Mouse (Mus musculus) liver, embryonic 14.5 days (tissue): ENCODE measurements around the gene Skp1a.

Experiments used
- CTCF ChIP-seq: IDR thresholded peaks from 2 replicates; pipeline ENCODE4 v1.5.1; 2016; ENCODE audit warnings: antibody characterized with exemption, low read depth, control low read depth
- EP300 ChIP-seq: IDR thresholded peaks from 2 replicates; pipeline ENCODE4 v1.6.1; 2016; ENCODE audit warnings: antibody characterized with exemption, low read depth

DNA sequence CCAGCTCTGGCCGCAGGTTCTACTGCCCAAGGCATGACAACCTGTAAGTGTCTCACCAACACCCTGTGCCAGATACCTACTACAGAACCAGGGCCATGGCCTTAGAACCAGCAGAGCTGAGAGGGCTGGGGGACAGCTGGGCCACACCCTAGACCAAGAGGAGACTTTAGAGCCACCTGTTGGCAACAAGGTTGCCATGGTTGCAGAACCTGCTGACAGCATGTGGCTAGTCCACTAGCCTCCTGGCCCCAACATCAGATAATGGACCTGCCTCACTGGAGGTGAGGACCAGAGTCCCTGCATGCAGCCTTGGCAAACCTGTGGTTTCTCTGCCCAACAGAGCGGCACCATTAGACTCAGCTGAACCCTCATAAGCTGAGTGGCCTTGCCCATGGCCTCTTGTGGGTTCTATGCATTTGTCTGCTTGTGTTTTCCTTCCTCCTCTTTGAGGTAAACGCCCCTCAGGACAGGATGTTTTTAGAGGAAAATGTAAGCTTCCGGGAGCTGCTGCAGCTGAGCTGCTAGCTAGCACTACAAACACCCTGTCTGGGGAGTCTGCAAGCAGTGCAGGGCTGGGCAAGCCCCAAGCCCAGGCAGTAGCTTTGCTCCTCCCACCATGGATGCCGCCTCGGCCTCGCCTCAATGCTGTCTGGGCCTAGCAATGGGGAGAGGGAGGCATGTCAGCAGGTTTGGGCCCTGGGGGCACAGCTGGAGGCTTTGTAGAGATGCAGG, 36.5 kb downstream of the Skp1a start:
- TF ChIP-seq CTCF, result no peak
- TF ChIP-seq EP300, result no peak
